Mouse (Mus musculus): ENCODE data around the gene Myh9. TPM values are rescaled to one million over a fixed set of nuclear protein-coding genes. Genes with fewer than 3 reads are reported as not detected.
"Not testable (repeated sequence)": the region's sequence is repeated elsewhere in the genome, so short reads cannot be mapped to it uniquely, and the experiment has no call there.

Gene Myh9
- polyA plus RNA-seq, 1 experiment = 64.1 TPM

DNA sequence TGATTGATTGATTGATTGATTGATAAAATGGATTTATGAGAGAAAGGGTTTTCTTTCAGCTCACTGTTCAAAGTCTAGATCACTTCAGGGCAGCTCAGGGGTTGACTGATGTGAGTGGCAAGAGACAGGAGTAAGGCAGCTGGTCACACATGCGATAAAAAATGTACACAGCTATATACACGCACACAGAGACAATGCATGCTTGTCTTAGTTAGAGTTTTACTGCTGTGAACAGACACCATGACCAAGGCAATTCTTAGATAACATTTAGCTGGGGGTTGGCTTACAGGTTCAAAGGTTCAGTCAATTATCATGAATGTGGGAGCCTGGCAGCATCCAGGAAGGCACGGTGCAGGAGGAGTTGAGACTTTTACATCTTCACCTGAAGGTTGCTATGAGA, 31.0 kb upstream of the Myh9 start:
- Histone ChIP-seq H3K36me3 (ENCODE audit: control insufficient read depth, insufficient read depth, low read length) (no peaks in the 10 kb centered on the region), H3K27ac (ENCODE audit: insufficient read depth, low read depth, low read length) (0 out of 2 replicates have a peak overlapping the region, but pooled peaks have one; percentile 24), H3K4me3 (ENCODE audit: insufficient read depth, low read depth, low read length) (no peak overlapping the region), H3K4me1 (ENCODE audit: control insufficient read depth, insufficient read depth, low read length) (0 out of 2 replicates have a peak, but pooled peaks cover 2% of the 10 kb centered on the region), H3K27me3 (replicated peaks; ENCODE audit: control insufficient read depth, insufficient read depth, low read length) (no peaks in the 10 kb centered on the region)
- WGBS = 80% methylated on average over 3 of the region's 3 CpGs
- no peak for DNase-seq
- no peak for TF ChIP-seq CTCF (conservative IDR thresholded peaks at IDR 0.05; ENCODE audit: insufficient read depth, insufficient read length, low read depth, low read length)
- TF ChIP-seq POLR2A (IDR thresholded peaks at IDR 0.05; ENCODE audit: low read depth, low read length) = no peak

DNA sequence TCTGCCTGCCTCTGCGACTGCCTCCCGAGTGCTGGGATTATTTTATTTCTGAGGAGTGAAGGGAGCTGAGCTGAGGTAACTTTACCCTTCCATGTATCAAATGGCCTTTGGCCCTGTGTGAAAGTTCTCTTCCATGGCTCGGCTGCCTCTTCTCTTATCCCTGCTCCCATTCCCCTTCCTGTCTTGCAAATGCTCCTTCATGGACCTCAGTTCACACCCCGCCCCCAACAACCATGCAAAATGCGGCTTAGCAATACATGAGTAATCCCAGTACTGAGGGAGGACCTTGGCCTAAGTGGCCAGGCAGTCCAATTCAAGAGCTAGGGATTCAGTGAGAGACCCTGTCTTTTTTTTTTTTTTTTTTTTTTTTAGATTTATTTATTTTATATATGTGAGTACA, 26.4 kb upstream of the Myh9 start:
- 78% methylated on average over 5 of the region's 5 CpGs for whole genome bisulfite sequencing
- Histone ChIP-seq H3K4me3 (ENCODE audit: insufficient read depth, low read depth, low read length) (no peak overlapping the region), H3K36me3 (ENCODE audit: control insufficient read depth, insufficient read depth, low read length) (no peaks in the 10 kb centered on the region), H3K27ac (ENCODE audit: insufficient read depth, low read depth, low read length) (no peak overlapping the region), H3K4me1 (ENCODE audit: control insufficient read depth, insufficient read depth, low read length) (peaks cover 8% of the 10 kb centered on the region), H3K27me3 (replicated peaks; ENCODE audit: control insufficient read depth, insufficient read depth, low read length) (no peaks in the 10 kb centered on the region)
- no peak for DNase-seq
- TF ChIP-seq CTCF (conservative IDR thresholded peaks at IDR 0.05; ENCODE audit: insufficient read depth, insufficient read length, low read depth, low read length) = no peak
- TF ChIP-seq POLR2A (IDR thresholded peaks at IDR 0.05; ENCODE audit: low read depth, low read length) = no peak

DNA sequence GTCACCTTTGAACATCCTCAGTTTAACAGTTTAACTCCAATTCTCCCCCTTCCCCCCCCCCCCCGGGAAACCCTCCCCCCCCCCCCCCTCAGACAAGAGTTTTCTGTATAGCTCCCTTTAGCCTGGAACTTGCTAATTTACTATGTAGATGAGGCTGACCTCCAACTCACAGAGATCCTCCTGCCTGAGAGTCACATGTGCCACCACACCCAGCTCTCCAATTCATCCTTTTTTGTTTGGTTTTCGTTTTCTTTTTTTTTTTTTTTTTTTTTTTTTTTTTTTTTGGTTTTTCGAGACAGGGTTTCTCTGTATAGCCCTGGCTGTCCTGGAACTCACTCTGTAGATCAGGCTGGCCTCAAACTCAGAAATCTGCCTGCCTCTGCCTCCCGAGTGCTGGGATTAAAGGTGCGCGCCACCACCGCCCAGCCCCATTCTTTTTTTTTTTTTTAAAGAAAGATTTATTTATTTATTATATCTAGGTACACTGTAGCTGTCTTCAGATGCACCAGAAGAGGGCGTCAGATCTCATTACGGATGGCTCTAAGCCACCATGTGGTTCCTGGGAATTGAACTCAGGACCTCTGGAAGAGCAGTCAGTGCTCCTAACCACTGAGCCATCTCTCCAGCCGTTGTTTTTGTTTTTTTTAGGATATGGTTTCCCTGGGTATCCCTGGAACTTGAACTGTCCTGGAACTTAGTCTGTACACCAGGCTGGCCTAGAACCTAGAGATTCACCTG, 25.4 kb upstream of the Myh9 start:
- H3K27ac ChIP-seq (ENCODE audit: insufficient read depth, low read depth, low read length) = peak overlapping the region; percentile 66
- not testable (repeated sequence) for DNase-seq; H3K4me3 ChIP-seq (ENCODE audit: insufficient read depth, low read depth, low read length); H3K4me1 ChIP-seq (ENCODE audit: control insufficient read depth, insufficient read depth, low read length); H3K27me3 ChIP-seq (replicated peaks; ENCODE audit: control insufficient read depth, insufficient read depth, low read length); H3K36me3 ChIP-seq (ENCODE audit: control insufficient read depth, insufficient read depth, low read length)
- 75% methylated on average over 9 of the region's 10 CpGs for WGBS

DNA sequence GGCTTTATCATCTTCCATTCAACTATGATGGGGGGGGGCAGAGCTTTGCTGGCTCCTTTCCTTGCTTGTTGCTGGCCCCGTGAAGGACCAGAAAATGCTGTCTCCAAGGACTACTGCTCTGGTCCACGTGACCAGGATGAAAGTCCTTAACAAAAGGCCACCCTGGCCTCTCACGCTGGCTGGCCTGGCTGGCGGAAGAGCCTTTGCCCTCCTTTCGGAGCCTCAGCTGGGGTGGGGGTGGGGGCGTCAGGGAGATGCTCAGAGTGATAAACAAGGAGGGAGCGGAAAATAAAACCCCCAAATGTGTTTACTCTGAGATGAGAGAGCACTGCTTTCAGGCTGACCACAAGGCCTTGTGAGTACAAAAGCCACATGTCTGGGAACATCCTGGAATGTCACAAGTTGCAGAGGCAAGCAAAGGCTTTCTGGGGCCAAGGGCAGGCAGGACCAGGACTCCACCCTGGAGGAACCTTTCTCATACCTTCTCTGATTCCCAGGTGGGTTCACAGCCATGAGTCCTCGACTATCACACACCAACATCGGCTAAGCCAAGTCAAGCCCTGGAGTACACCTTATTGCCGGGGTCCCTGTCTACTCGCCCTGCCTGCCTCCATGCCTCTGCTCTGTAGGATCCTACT, 24.7 kb upstream of the Myh9 start:
- 46% methylated on average over 11 of the region's 11 CpGs for WGBS
- DNase-seq = peak; percentile 86
- Histone ChIP-seq H3K27ac (ENCODE audit: insufficient read depth, low read depth, low read length) (peak overlapping the region; percentile 66), H3K27me3 (replicated peaks; ENCODE audit: control insufficient read depth, insufficient read depth, low read length) (no peaks in the 10 kb centered on the region), H3K36me3 (ENCODE audit: control insufficient read depth, insufficient read depth, low read length) (no peaks in the 10 kb centered on the region), H3K4me3 (ENCODE audit: insufficient read depth, low read depth, low read length) (no peak overlapping the region), H3K4me1 (ENCODE audit: control insufficient read depth, insufficient read depth, low read length) (peaks cover 6% of the 10 kb centered on the region)
- TF ChIP-seq POLR2A (IDR thresholded peaks at IDR 0.05; ENCODE audit: low read depth, low read length) (no peak), CTCF (conservative IDR thresholded peaks at IDR 0.05; ENCODE audit: insufficient read depth, insufficient read length, low read depth, low read length) (no peak)

DNA sequence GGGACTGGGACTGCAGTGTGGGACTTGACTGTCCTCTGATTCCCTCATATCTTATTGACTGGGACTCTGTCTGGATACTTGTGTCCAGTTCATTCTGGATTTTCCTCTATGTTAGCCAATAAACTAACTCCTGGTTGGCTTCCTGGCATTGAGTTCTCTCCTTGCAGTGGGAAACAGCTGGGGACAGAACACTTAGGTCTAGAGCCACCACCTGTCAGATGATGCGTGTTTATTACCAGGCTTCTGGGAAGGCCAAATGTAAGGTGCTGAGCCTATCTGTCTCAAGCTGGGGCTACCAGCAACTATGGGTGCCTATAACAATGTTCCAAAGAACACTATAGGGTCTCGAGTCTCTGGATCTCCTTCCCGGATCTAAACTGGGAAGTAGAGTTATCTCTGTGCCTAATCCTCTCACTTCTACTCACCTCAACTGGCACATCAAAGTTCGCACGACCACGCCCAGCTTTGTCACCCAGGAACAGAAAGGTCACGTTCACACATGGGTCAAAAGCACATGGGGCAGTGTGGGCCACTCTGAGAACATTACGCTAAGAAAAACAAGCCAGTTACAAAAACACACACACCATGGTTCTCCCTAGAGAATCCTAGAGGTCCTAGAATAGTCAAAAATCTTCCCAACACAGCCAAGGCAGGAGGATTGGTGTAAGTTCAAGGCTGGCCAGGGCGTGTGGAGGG, 22.2 kb upstream of the Myh9 start:
- Histone ChIP-seq H3K27me3 (replicated peaks; ENCODE audit: control insufficient read depth, insufficient read depth, low read length) (no peaks in the 10 kb centered on the region), H3K27ac (ENCODE audit: insufficient read depth, low read depth, low read length) (no peak overlapping the region), H3K4me3 (ENCODE audit: insufficient read depth, low read depth, low read length) (no peak overlapping the region), H3K36me3 (ENCODE audit: control insufficient read depth, insufficient read depth, low read length) (no peaks in the 10 kb centered on the region), H3K4me1 (ENCODE audit: control insufficient read depth, insufficient read depth, low read length) (peaks cover 11% of the 10 kb centered on the region)
- TF ChIP-seq CTCF (conservative IDR thresholded peaks at IDR 0.05; ENCODE audit: insufficient read depth, insufficient read length, low read depth, low read length) = no peak
- TF ChIP-seq POLR2A (IDR thresholded peaks at IDR 0.05; ENCODE audit: low read depth, low read length) = no peak
- 83% methylated on average over 9 of the region's 9 CpGs for WGBS
- DNase-seq = no peak

DNA sequence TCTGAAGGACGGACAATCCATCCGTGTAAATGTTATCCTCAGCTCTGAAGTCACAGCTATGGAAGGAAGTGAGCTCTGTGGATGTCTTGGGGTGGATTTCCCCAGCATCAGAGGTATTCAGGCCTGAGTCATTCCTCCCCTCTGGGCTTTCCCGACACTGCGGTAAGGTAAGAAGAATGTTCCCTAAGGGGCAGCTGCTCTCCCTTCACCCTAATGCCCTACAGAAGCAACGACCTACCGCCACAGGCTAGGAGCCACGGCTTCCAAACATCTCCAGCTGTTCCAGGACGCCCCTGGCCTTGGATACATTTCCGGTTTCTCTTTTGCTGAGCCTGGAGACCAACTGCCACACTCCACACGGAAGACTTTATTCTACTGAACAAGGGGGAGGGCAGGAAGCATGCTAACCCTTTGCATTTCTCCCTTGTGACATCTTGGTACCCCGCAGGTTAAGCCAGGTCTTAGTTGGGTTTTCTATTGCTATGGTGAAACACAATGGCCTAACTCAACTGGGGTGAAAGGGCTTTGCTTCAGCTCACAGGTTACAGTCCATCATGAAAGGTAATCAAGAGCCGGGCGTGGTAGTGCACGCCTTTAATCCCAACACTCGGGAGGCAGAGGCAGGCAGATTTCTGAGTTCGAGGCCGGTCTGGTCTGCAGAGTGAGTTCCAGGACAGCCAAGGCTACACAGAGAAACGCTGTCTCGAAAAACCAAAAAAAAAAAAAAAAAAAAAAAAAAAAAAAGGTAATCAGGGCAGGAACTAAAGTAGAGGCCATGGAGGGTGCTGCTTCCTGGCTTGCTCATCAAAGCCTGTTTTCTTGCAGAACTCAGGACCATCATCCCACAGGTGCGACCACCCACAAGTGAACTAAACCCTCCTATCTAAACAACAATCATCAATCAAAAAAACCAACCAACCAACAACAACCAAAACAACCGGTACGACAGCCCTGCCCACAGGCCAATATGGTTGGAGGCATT, 21.3 kb upstream of the Myh9 start:
- WGBS = 70% methylated on average over 22 of the region's 22 CpGs
- no peak for DNase-seq
- Histone ChIP-seq H3K4me3 (ENCODE audit: insufficient read depth, low read depth, low read length) (no peak overlapping the region), H3K4me1 (ENCODE audit: control insufficient read depth, insufficient read depth, low read length) (peaks cover 13% of the 10 kb centered on the region), H3K27me3 (replicated peaks; ENCODE audit: control insufficient read depth, insufficient read depth, low read length) (no peaks in the 10 kb centered on the region), H3K27ac (ENCODE audit: insufficient read depth, low read depth, low read length) (no peak overlapping the region), H3K36me3 (ENCODE audit: control insufficient read depth, insufficient read depth, low read length) (no peaks in the 10 kb centered on the region)
- no peak for TF ChIP-seq POLR2A (IDR thresholded peaks at IDR 0.05; ENCODE audit: low read depth, low read length)
